Mouse (Mus musculus) stomach, embryonic 14.5 days (tissue): ENCODE results near the gene L3mbtl4. TPM values are rescaled to one million over a fixed set of nuclear protein-coding genes. Genes with fewer than 3 reads are reported as not detected.
"Not testable (repeated sequence)": the region's sequence is repeated elsewhere in the genome, so short reads cannot be mapped to it uniquely, and the experiment has no call there.

ENCODE experiments used
- ATAC-seq: fragments of 200-750 bp; cut with Nextera tagmentation; 2 replicates; pipeline ENCODE4 v1.8.0; 2017; ENCODE audit warnings: low read depth, moderate TSS enrichment; ENCODE audit not compliant: insufficient number of reproducible peaks, insufficient read depth, low FRiP score
- H3K27ac ChIP-seq: fragments of 300-500 bp; sonication (generic); 2 replicates; pipeline ENCODE4 v1.5.1; 2014; ENCODE audit warnings: mild to moderate bottlenecking, low read length, moderate library complexity, mixed read lengths
- H3K27me3 ChIP-seq: fragments of 300-500 bp; sonication (generic); 2 replicates; pipeline ENCODE4 v1.6.1; 2014; ENCODE audit warnings: low read length, control low read depth, mixed read lengths; ENCODE audit not compliant: control insufficient read depth, insufficient read depth
- H3K36me3 ChIP-seq: fragments of 300-500 bp; sonication (generic); 2 replicates; pipeline ENCODE4 v1.6.1; 2014; ENCODE audit warnings: mild to moderate bottlenecking, control low read depth, low read length, moderate library complexity, mixed read lengths; ENCODE audit not compliant: control insufficient read depth, insufficient read depth
- H3K4me1 ChIP-seq: fragments of 300-500 bp; sonication (generic); 2 replicates; pipeline ENCODE4 v1.6.1; 2014; ENCODE audit warnings: low read length, control low read depth, mixed read lengths; ENCODE audit not compliant: control insufficient read depth, insufficient read depth
- H3K4me2 ChIP-seq: fragments of 300-500 bp; sonication (generic); replicated peaks from 2 replicates; pipeline ENCODE4 v1.6.1; 2014; ENCODE audit warnings: low read depth, low read length, control low read depth
- H3K4me3 ChIP-seq: fragments of 300-500 bp; sonication (generic); 2 replicates; pipeline ENCODE4 v1.5.1; 2014; ENCODE audit warnings: low read depth, low read length, control low read depth
- H3K9ac ChIP-seq: fragments of 300-500 bp; sonication (generic); replicated peaks from 2 replicates; pipeline ENCODE4 v1.6.1; 2014; ENCODE audit warnings: low read depth, mild to moderate bottlenecking, control low read depth, low read length, moderate library complexity, mixed read lengths
- H3K9me3 ChIP-seq: fragments of 300-500 bp; sonication (generic); 2 replicates; pipeline ENCODE4 v1.6.1; 2016; ENCODE audit warnings: low read depth, low read length, control low read depth; ENCODE audit not compliant: control insufficient read depth
- WGBS: fragments of 180-500 bp; shearing (Covaris S2); extraction: QIAGEN DNeasy Blood & Tissue Kit; methylation state at CpG from one replicate; pipeline ENCODE4 v1.1.7; 2014; 5-methylcytosine and 5-hydroxymethylcytosine counted together
- polyA plus RNA-seq: library from polyadenylated mRNA; unstranded; fragments of >200 nt; fragmentation: Nextera tagmentation; extraction: Ambion mirVana; gene quantifications from 2 replicates; pipeline ENCODE4 v1.2.1, GENCODE M21; 2014

L3mbtl4 gene
- polyA plus RNA-seq, 1 experiment from 2014 or later = not detected

DNA sequence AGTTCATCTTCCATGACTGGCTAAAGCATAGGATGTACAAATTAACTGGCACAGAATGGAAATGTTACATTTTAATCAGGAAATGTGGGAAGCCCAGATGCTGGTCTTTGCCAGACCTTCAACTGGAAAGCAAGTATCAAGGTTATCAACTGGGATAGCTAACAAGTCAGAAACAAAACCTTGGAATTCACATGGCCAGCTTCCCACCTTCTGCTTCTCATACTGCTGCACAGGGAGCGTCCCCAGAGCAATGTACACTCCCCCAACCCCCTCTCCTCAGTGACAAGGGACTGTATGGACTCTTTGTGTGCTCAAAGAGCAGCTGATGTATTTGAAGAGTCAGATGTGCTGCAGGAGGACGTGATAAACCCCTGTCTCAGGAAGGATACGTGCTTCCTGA, 49.0 kb downstream of the L3mbtl4 start:
- Histone ChIP-seq H3K9ac (no peak overlapping the region), H3K4me3 (no peak overlapping the region), H3K4me1 (no peaks in the 10 kb centered on the region), H3K9me3 (no peaks in the 10 kb centered on the region), H3K36me3 (no peaks in the 10 kb centered on the region), H3K4me2 (no peak overlapping the region), H3K27me3 (no peaks in the 10 kb centered on the region), H3K27ac (no peak overlapping the region)
- no peak for ATAC-seq
- WGBS = 52% methylated on average over 3 of the region's 3 CpGs

DNA sequence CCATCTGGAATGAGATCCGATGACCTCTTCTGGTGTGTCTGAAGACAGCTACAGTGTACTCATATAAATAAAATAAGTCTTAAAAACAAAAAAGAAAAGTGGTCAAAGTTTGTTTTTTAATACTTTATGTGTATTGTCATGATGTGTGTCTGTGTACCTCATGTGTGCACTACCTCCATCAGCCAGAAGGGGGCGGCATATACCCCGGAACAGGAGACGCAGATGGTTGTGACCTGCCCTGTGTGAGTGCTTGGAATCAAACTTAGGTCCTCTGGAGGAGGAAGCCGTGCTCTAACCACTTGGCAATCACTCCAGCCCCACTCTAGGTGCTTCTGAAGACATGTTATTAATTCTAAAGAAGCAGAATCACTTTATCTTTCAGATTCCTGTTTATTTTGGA, 58.6 kb downstream of the L3mbtl4 start:
- Histone ChIP-seq H3K4me2 (no peak overlapping the region), H3K9ac (no peak overlapping the region), H3K4me1 (no peaks in the 10 kb centered on the region), H3K27me3 (no peaks in the 10 kb centered on the region), H3K36me3 (no peaks in the 10 kb centered on the region), H3K27ac (no peak overlapping the region), H3K4me3 (no peak overlapping the region), H3K9me3 (no peaks in the 10 kb centered on the region)
- ATAC-seq = no peak
- WGBS = 75% methylated on average over 5 of the region's 5 CpGs

DNA sequence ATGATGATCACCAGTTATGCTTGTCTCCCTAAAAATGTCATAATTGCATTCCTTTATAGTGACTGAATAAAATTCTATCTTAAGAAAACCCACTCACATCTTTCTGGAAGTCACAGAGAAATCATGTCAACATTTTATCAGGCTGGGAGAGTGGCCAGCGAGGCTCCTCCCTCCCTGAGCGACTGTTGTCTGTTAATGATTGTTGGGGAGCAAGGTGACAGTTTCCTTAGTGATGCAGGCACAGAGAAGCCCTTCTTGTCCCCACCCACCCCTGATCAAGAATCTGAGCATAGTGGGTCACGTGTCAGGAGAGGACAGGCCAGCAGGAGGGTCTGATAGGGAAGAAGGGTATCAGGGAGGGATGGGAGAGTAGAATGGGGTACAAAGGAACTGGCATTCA, 59.8 kb downstream of the L3mbtl4 start:
- no peak overlapping the region for H3K9ac ChIP-seq
- no peak overlapping the region for H3K27ac ChIP-seq
- H3K4me3 ChIP-seq = no peak overlapping the region
- no peaks in the 10 kb centered on the region for H3K4me1 ChIP-seq
- 45% methylated on average over 3 of the region's 3 CpGs for WGBS
- no peaks in the 10 kb centered on the region for H3K9me3 ChIP-seq
- H3K27me3 ChIP-seq = no peaks in the 10 kb centered on the region
- ATAC-seq = no peak
- no peaks in the 10 kb centered on the region for H3K36me3 ChIP-seq
- no peak overlapping the region for H3K4me2 ChIP-seq

DNA sequence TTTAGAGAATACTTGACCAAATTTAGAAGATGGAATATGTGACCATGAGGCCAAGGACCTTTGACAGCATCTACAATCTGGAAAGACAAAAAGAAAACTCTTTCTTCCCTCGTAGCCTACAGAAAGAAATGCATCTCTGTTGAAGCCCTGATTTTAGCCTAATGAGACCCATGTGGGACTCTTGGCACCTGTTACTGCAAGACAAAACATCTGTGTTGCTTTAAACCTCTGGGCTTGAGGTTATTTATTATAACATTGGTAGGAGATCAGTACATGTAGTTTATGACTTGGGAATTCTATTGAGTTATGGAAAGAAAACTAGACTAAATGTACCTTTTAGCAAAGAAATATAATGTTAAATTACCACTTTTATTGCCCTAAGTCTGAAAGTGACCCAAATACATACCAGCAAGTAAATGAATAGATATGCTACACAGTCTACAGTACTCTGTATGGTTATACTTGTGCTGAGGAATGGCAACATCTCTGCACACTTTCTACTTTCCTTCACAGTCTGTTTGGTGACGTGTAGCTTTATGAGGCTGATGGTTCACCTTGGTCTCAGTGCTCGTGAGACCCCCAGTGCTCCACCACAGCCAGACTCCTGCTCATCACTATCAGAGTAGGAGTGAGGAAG, 65.4 kb downstream of the L3mbtl4 start:
- no peak for ATAC-seq
- Histone ChIP-seq H3K4me2 (no peak overlapping the region), H3K27ac (no peak overlapping the region), H3K4me1 (no peaks in the 10 kb centered on the region), H3K27me3 (no peaks in the 10 kb centered on the region), H3K9ac (no peak overlapping the region), H3K9me3 (no peaks in the 10 kb centered on the region), H3K36me3 (no peaks in the 10 kb centered on the region), H3K4me3 (no peak overlapping the region)
- WGBS = 79% methylated on average over 3 of the region's 3 CpGs

DNA sequence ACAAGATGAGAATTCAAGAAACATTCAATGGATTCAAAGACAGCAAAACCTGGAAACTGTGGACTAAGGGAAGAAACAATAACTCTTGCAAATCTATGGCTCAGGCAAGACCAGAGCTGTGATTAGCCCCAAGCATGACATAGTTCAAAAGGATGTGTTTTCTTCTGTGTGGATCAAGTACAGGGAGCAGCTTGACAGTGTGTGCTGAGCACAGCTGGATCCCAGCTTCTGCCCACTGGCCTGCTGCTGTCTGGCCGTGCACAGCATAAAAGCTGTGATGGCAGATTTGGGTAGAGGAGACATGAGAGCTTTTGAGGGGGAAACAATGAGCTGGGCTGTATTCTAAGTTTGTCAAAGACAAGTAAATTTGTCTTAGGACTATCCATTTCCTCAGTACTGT, 84.1 kb downstream of the L3mbtl4 start:
- no peak overlapping the region for H3K4me2 ChIP-seq
- H3K27ac ChIP-seq = no peak overlapping the region
- no peak for ATAC-seq
- no peak overlapping the region for H3K4me3 ChIP-seq
- no peaks in the 10 kb centered on the region for H3K4me1 ChIP-seq
- no peaks in the 10 kb centered on the region for H3K9me3 ChIP-seq
- no peak overlapping the region for H3K9ac ChIP-seq
- WGBS = 42% methylated on average over 1 of the region's 1 CpGs
- no peaks in the 10 kb centered on the region for H3K36me3 ChIP-seq
- no peaks in the 10 kb centered on the region for H3K27me3 ChIP-seq

DNA sequence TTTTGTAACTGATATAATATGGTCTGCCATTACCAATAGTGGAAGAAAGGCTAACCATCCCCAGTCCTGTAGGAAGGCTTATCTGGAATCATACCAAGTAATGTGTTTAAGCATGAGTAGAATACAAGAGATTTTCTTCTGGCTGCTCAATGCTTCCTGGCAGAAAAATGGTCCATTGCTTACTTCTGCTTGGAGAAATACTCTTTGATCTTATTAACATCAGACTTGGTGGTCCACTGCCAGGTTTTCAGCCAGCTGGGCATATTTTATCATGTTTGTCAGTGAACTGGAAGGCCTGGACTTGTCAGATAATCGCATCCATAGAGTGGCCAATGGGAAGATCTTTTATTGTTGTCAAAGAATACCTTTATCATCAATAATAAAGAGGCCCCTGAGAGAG, 97.5 kb downstream of the L3mbtl4 start:
- Histone ChIP-seq H3K27me3 (no peaks in the 10 kb centered on the region), H3K4me3 (no peak overlapping the region), H3K4me1 (no peaks in the 10 kb centered on the region), H3K27ac (no peak overlapping the region), H3K9ac (no peak overlapping the region), H3K36me3 (no peaks in the 10 kb centered on the region), H3K9me3 (0 out of 2 replicates have a peak, but pooled peaks cover 3% of the 10 kb centered on the region), H3K4me2 (no peak overlapping the region)
- no peak for ATAC-seq
- 70% methylated on average over 1 of the region's 1 CpGs for WGBS

DNA sequence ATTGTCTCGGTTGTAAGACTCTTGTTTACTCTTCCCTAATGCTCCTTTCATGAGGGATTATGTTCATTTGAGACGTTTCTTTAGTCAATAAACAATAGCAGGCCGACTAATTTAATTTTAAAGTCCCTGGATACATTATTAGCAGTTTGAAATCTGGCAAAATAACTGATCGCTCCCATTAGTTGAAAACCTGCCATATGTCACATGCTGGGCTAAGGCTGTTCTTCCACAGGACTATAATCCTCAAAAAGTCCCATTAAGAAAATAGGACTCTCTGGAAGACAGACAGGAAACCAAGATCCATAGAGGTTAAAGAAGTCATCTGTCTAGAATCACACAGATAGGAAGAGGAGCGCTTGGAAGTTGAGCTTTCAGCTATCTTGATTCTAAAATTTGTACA, 114.9 kb downstream of the L3mbtl4 start:
- H3K27me3 ChIP-seq = no peaks in the 10 kb centered on the region
- H3K27ac ChIP-seq = no peak overlapping the region
- H3K9me3 ChIP-seq = no peaks in the 10 kb centered on the region
- no peak overlapping the region for H3K9ac ChIP-seq
- no peak for ATAC-seq
- no peak overlapping the region for H3K4me3 ChIP-seq
- WGBS = 51% methylated on average over 5 of the region's 5 CpGs
- no peaks in the 10 kb centered on the region for H3K4me1 ChIP-seq
- H3K36me3 ChIP-seq = no peaks in the 10 kb centered on the region
- H3K4me2 ChIP-seq = no peak overlapping the region

DNA sequence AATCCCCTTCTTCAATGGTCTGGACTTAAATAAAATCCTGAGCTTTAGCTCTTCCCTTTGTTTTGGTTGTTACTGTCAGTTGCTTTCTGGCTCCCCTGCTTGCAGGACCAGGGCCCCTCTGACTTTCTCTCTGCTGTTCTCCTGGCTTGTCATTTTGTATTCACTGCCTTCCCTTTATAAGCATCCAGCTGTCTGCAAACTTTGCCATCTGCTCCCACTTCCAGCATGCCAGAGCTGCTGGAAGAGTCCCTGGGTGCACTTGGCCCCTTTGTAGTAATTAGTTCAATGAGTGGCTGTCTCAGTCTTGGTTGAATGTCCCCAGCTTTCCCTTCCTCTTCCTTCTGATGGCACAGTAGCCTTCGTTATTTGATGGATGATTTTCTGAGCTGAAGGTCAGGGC, 132.4 kb downstream of the L3mbtl4 start:
- H3K27ac ChIP-seq = no peak overlapping the region
- ATAC-seq = no peak
- no peaks in the 10 kb centered on the region for H3K36me3 ChIP-seq
- H3K27me3 ChIP-seq = no peaks in the 10 kb centered on the region
- H3K4me3 ChIP-seq = no peak overlapping the region
- H3K9me3 ChIP-seq = no peaks in the 10 kb centered on the region
- no peak overlapping the region for H3K9ac ChIP-seq
- no peaks in the 10 kb centered on the region for H3K4me1 ChIP-seq
- 64% methylated on average over 1 of the region's 1 CpGs for WGBS
- H3K4me2 ChIP-seq = no peak overlapping the region

DNA sequence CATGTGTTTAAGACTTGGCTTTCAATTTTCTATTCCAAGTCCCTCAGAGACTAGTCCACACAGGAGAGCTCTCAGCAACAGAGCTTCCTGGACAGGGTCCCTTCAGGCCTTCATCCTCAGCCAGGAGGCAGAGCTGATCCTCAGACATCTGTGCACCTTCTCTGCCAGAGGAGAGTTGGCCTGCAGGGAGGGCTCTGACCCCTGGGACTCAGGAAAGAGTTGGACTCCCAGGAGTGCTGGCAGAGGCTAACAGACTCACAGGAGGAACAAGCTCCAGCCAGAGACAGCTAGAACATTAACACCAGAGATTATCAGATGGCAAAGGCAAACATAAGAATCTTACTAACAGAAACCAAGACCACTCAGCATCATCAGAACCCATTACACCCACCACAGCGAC, 133.5 kb downstream of the L3mbtl4 start:
- not testable (repeated sequence) for H3K9ac ChIP-seq, H3K36me3 ChIP-seq, H3K4me3 ChIP-seq, ATAC-seq, H3K4me2 ChIP-seq, H3K27me3 ChIP-seq, H3K27ac ChIP-seq, H3K4me1 ChIP-seq, H3K9me3 ChIP-seq
- WGBS = 87% methylated on average over 1 of the region's 1 CpGs
